Mouse (Mus musculus) CD4-positive, CD25-positive, alpha-beta regulatory T cell, adult 4 months (primary cell): ENCODE data around the gene Gm9513. TPM values are rescaled to one million over a fixed set of nuclear protein-coding genes. Genes with fewer than 3 reads are reported as not detected.

Experiments used
- ATAC-seq: one replicate; pipeline ENCODE4 v1.8.0; 2017
- polyA plus RNA-seq, 2 experiments: library from polyadenylated mRNA; unstranded; fragments of 100-300 nt; shearing (Covaris generic); gene quantifications; one replicate each; pipeline ENCODE4 v1.2.1; 2017

The Gm9513 gene
- not detected for polyA plus RNA-seq

DNA sequence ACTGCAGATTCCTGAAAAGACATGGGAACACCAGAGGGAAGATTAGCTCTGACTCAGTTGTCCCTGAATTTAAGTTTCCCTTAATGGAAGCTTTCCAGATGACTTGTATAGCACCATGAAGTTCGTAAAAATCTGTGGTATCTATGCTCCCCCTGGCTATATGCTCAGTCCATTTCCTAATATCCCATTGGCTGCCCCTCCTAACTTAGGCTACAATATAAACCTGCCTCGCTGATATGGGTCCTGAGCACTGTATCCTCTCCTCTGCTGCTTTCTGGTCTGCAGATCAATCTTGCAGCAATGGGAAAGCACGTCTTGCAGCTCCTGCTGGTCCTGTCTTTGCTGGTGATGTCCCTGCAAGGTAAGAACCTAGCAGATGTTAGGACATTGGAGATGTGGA, at the start of gene Gm9513:
Gm9513 (plus strand) TSS at position 301 of the 400 bp plus-strand sequence.
- ATAC-seq = no peak

GRCm38 (mm10) chr9:36431584-36431983, 43.9 kb upstream of the Gm9513 start, which contains the start of gene Gm7257:
Gene Gm7257 (plus strand): TSS chr9:36431884.
- ATAC-seq = no peak

DNA sequence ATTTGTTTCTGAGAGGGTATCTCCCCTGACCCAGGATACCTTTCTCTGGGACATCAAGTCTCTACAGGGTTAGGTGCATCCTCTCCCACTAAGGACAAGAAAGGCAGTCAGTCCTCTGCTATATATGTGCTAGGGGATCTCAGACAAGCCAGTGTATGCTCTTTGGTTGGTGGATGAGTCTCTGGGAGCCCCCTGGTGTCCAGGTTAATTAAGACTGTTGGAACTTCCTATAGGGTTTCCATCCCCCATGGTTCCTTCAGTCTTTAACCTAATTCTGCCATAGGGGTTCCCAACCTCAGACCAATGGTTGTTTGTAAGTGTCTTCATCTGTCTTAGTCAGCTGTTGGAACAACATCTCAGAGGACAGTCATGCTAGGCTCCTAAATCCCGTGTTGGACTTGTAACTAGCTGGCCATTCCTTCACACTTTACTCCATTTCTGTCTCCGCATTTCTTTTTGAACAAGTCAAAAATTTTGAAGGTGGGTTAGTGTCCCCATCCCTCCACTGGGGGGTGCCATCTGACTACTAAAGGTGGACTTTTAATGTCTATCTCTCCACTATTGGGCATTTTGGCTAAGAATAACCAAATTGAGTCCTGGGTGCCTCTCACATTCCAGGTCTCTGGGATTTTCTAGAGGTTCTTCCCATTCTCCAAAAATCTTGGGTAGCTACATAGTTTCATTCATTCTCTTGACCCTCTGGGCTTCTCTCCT, 40.2 kb upstream of the Gm9513 start:
- no peak for ATAC-seq

DNA sequence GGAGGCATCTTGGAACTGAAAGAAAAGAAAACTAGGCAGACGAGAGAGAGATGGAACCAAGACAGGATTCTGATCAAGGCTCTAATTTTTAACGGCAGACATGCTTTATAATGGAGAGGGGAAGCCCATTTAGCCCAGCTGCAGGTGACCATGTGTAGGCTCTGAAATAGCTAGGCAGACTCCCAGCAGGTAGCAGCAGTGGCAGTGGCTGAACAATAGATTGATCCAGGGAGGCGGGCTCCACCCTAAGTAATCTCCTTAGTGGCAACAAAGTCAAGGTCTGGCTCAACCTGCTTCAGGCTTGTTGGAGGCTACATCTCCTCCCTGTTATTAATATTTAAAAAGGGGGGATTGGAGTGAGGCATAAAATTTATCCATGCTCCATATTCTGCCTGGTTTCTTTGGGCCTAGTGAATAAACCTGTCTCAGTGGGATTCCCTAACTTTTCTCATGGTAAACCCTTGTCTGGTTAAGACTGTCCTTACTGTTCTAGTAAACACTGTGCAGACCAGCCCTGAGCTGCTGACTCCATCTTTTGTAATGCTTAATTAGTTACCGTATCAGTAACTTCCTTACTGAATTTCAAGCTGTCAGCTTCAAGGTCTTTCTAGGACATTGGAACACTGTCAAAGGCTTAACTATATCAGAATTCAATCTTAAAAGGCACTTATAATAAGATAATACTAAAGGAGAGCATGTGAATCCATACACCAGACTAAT, 19.2 kb downstream of the Gm9513 start:
- ATAC-seq = no peak

DNA sequence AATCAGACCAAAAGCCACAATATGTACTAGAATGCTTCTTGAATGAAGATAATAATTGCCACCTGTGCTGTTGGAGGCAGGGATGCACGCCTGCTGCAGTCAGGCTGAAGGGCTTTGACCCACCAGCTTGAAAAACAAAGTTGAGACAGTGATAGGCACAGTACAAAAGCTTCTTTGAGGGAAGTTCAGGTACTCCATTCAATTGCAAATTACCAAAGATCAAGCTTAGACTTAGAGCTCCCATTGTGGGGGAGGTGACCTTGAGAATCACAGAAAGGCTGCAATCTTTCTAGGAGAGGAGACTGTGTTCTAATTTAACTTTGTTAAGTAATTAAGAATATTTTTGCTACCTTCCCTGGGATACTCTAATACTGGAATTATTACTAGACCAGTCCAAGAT, 20.4 kb downstream of the Gm9513 start:
- ATAC-seq = no peak

DNA sequence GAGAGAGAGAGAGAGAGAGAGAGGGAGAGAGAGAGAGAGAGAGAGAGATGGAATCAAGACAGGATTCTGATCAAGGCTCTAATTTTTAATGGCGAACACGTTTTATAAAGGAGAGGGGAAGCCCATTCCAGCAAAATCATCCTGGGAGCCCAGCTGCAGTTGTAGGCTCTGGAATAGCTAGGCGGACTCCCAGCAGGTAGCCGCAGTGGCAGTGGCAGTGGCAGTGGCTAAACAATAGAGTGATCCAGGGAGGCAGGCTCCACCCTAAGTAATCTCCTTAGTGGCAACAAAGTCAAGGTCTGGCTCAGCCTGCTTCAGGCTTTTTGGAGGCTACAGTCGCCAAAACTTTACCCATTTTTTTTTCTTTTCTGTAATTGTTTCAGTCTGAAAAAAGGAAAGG, 28.8 kb downstream of the Gm9513 start:
- ATAC-seq = no peak

Other genes with a start within 250 kb of the Gm9513 start
- not detected for gene Gm7257, start 43.8 kb upstream of the Gm9513 start, polyA plus RNA-seq
- gene Gm5615, start 66.3 kb downstream of the Gm9513 start, polyA plus RNA-seq = not detected
- not detected for gene Gm17689, start 107.0 kb downstream of the Gm9513 start, polyA plus RNA-seq
- not detected for gene A630095E13Rik, start 167.7 kb downstream of the Gm9513 start, polyA plus RNA-seq
- not detected for gene Acrv1, start 217.6 kb downstream of the Gm9513 start, polyA plus RNA-seq